Mouse (Mus musculus) spleen, postnatal 10 days (tissue): ENCODE results near the gene 1110059G10Rik.

Experiments used
- DNase-seq, 2 experiments: peaks; one replicate each; pipeline ENCODE4 v3.0.0; 2021 to 2022; ENCODE audit warnings: low spot score in 2 of 2

Gene 1110059G10Rik

GRCm38 (mm10) chr9:122950643-122951475 is at the start of gene 1110059G10Rik, which contains the start of gene Kif15:
1110059G10Rik (minus strand) TSS chr9:122951000.
Kif15 (plus strand) TSS chr9:122951046.
- peak; percentile 95 to 97 for DNase-seq

- DNase-seq = no peak
Observed at GRCm38 (mm10) chr9:122999193-122999586, 48.4 kb upstream of the 1110059G10Rik start.

- no peak for DNase-seq
Observed at GRCm38 (mm10) chr9:122998406-122999192, 47.8 kb upstream of the 1110059G10Rik start.

- no peak for DNase-seq
Observed at GRCm38 (mm10) chr9:122928915-122929314, 21.9 kb downstream of the 1110059G10Rik start.

DNA sequence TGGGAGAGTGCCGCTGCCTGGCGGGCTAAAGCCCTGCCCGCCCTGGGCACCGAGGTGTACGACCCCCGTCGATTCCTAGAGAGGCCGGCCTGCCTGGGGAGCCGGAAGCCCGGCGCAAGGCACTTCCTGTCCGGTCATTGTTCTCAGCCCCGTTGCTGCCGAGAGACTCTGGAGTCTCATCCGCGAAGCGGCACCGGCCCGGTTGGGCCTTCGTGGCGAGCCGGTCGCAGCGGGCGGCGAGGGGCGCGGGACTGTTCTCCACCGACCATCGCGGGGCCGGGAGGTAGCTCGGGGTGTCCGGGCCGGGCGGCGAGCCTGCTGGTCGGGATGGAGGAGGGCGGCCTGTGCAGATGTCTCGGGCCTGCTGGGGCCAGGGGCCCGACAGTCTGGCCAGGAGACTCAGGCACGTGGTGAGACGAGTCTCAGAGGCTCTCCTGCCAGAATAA is 27.8 kb downstream of the 1110059G10Rik start, which contains the start of gene Zfp105:
Zfp105 (plus strand) TSS at position 137 of the 446 bp plus-strand sequence.
- peak; percentile 22 to 40 for DNase-seq

GRCm38 (mm10) chr9:122922436-122922835 is 28.4 kb downstream of the 1110059G10Rik start:
- no peak for DNase-seq

GRCm38 (mm10) chr9:122902717-122903535 is 47.9 kb downstream of the 1110059G10Rik start:
- DNase-seq = peak in 1 of 2 experiments; percentile 27

- DNase-seq = no peak
Observed at GRCm38 (mm10) chr9:122901047-122901446, 49.8 kb downstream of the 1110059G10Rik start.
